Mouse (Mus musculus) intestine, embryonic 14.5 days (tissue): ENCODE measurements around the gene Dnaja4. TPM values are rescaled to one million over a fixed set of nuclear protein-coding genes. Genes with fewer than 3 reads are reported as not detected.
A peak's percentile ranks its signal among the peaks of the same experiment; 100 is the strongest.

ENCODE experiments used
- ATAC-seq: fragments of 200-750 bp; cut with Nextera tagmentation; replicated peaks from 2 replicates; pipeline ENCODE4 v1.8.0; 2017; ENCODE audit warnings: low read depth, moderate number of reproducible peaks, moderate TSS enrichment, moderate library complexity; ENCODE audit not compliant: low FRiP score, low TSS enrichment
- DNase-seq: peaks from one replicate; pipeline ENCODE4 v3.0.0-alpha.2; 2018; ENCODE audit warnings: low spot score
- H3K27ac ChIP-seq: fragments of 300-500 bp; sonication (generic); 2 replicates; pipeline ENCODE4 v1.5.1; 2014; ENCODE audit warnings: low read depth, mild to moderate bottlenecking, control low read depth
- H3K27me3 ChIP-seq: fragments of 300-500 bp; sonication (generic); replicated peaks from 2 replicates; pipeline ENCODE4 v1.6.1; 2014; ENCODE audit warnings: low read length, control low read depth; ENCODE audit not compliant: control insufficient read depth, insufficient read depth
- H3K36me3 ChIP-seq: fragments of 300-500 bp; sonication (generic); 2 replicates; pipeline ENCODE4 v1.6.1; 2014; ENCODE audit warnings: low read length, control low read depth; ENCODE audit not compliant: control insufficient read depth, insufficient read depth
- H3K4me1 ChIP-seq: fragments of 300-500 bp; sonication (generic); replicated peaks from 2 replicates; pipeline ENCODE4 v1.6.1; 2014; ENCODE audit warnings: low read length, control low read depth, mixed read lengths; ENCODE audit not compliant: control insufficient read depth, insufficient read depth
- H3K4me2 ChIP-seq: fragments of 300-500 bp; sonication (generic); 2 replicates; pipeline ENCODE4 v1.6.1; 2014; ENCODE audit warnings: low read length
- H3K4me3 ChIP-seq: fragments of 300-500 bp; sonication (generic); 2 replicates; pipeline ENCODE4 v1.5.1; 2014; ENCODE audit warnings: low read depth, low read length, control low read depth, mixed read lengths
- H3K9ac ChIP-seq: fragments of 300-500 bp; sonication (generic); 2 replicates; pipeline ENCODE4 v1.6.1; 2014; ENCODE audit warnings: mild to moderate bottlenecking, low read length
- H3K9me3 ChIP-seq: fragments of 300-500 bp; sonication (generic); 2 replicates; pipeline ENCODE4 v1.6.1; 2016; ENCODE audit warnings: low read length, control low read depth; ENCODE audit not compliant: control insufficient read depth
- WGBS: fragments of 180-500 bp; shearing (Covaris S2); extraction: QIAGEN DNeasy Blood & Tissue Kit; methylation state at CpG from one replicate; pipeline ENCODE4 v1.1.7; 2014; 5-methylcytosine and 5-hydroxymethylcytosine counted together
- polyA plus RNA-seq: library from polyadenylated mRNA; unstranded; fragments of >200 nt; fragmentation: Nextera tagmentation; extraction: Ambion mirVana; gene quantifications from 2 replicates; pipeline ENCODE4 v1.2.1, GENCODE M21; 2014

The Dnaja4 gene
- polyA plus RNA-seq, 1 experiment from 2014 or later, result 5.0 TPM

DNA sequence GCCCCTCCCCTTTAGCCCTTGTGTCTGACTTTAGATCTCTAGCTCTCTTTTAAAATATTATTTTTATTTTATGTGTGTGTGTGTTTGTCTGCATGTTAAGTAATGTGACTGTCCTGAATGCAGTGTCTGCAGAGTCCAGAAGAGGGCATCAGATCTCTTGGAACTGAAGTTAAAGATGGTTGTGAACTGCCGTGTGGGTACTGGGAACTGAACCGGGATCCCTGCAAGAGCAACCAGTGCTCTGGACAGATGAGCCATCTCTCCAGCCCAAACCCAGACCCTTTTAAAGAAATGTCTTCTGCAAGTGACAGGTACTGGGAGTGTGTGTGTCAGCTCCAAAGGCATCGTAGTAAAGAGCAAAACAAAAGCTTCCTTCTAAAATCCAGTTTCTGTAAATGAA is 32.6 kb upstream of the Dnaja4 start:
- ATAC-seq (no peak), DNase-seq (no peak)
- no peaks in the 10 kb centered on the region for H3K36me3 ChIP-seq
- H3K4me2 ChIP-seq, result no peak overlapping the region
- H3K27me3 ChIP-seq, result no peaks in the 10 kb centered on the region
- no peaks in the 10 kb centered on the region; the same call in 1 of the 2 replicates for H3K4me1 ChIP-seq
- no peak overlapping the region for H3K27ac ChIP-seq
- 95% methylated on average over 3 of the region's 3 CpGs for WGBS
- no peak overlapping the region for H3K4me3 ChIP-seq
- H3K9me3 ChIP-seq, result no peaks in the 10 kb centered on the region
- H3K9ac ChIP-seq, result no peak overlapping the region

DNA sequence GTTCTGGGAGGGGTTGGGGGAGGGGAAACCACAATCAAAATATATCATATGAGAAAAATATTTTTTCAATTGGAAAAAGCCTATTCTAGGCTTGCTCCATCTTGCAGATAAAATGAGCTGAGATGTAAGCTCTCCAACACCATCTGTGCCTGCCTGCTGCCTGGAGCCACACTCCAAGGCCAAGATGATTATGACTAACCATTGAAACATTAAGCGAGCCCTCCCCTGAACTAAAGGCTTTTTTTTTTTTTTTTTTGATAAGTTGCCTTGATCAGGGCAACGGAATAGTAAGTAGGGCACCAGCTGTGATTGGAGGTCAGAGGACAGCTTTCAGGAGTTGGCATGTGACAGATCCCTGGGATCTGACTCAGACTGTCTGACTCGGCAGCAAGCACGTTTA is 30.2 kb upstream of the Dnaja4 start:
- 79% methylated on average over 4 of the region's 4 CpGs for WGBS
- no peaks in the 10 kb centered on the region for H3K9me3 ChIP-seq
- H3K27me3 ChIP-seq, result no peaks in the 10 kb centered on the region
- H3K4me2 ChIP-seq, result no peak overlapping the region
- no peaks in the 10 kb centered on the region for H3K36me3 ChIP-seq
- H3K9ac ChIP-seq, result no peak overlapping the region
- ATAC-seq (no peak), DNase-seq (no peak)
- H3K27ac ChIP-seq, result no peak overlapping the region
- no peak overlapping the region for H3K4me3 ChIP-seq
- no peaks in the 10 kb centered on the region for H3K4me1 ChIP-seq

DNA sequence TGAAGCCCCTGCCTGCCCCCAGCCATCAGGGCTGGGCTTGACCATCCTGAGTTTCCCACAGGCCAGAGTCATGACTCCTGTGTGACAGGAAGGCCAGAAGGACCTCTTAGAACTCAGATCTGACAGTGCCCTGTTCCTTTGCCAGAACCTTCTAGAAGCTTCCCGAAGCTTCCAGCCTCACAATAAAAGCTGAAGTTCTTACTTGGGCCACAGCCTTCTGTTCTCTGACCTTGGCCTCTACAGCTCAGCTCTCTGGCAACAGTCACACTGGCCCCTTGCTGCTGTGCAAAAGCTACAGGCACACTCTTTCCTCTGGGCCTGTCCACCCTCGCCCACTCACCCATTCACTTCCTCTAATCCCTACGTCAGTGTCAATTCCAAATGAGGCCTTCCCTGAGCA is 26.7 kb upstream of the Dnaja4 start:
- ATAC-seq (no peak), DNase-seq (no peak)
- H3K9me3 ChIP-seq, result no peaks in the 10 kb centered on the region
- no peak overlapping the region for H3K4me2 ChIP-seq
- no peak overlapping the region for H3K4me3 ChIP-seq
- no peaks in the 10 kb centered on the region for H3K4me1 ChIP-seq
- no peak overlapping the region for H3K27ac ChIP-seq
- no peaks in the 10 kb centered on the region for H3K27me3 ChIP-seq
- H3K9ac ChIP-seq, result no peak overlapping the region
- H3K36me3 ChIP-seq, result no peaks in the 10 kb centered on the region
- 82% methylated on average over 3 of the region's 3 CpGs for WGBS

DNA sequence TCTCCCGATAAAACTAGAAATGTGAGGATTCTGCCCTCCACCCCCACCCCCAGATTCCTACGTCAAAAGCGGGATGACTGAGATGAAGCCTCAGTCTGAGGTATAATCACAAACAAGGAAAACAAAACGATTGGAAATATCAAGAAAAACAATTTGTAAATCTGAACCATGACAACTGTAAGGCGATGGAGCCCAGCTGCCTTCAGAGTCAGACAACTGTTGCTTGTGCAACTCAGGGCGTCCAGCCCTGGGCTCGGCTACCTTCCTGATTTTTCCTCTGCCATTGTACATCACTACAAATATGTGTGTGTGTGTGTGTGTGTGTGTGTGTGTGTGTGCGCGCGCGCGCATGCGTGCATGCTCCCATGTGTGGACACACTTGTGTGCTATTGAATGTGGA is 24.8 kb upstream of the Dnaja4 start:
- Histone ChIP-seq H3K9ac (no peak overlapping the region), H3K9me3 (no peaks in the 10 kb centered on the region), H3K27ac (no peak overlapping the region), H3K4me3 (no peak overlapping the region), H3K4me1 (no peaks in the 10 kb centered on the region), H3K4me2 (no peak overlapping the region), H3K27me3 (no peaks in the 10 kb centered on the region), H3K36me3 (no peaks in the 10 kb centered on the region)
- DNase-seq, result no peak
- 80% methylated on average over 13 of the region's 13 CpGs for WGBS
- ATAC-seq, result no peak

DNA sequence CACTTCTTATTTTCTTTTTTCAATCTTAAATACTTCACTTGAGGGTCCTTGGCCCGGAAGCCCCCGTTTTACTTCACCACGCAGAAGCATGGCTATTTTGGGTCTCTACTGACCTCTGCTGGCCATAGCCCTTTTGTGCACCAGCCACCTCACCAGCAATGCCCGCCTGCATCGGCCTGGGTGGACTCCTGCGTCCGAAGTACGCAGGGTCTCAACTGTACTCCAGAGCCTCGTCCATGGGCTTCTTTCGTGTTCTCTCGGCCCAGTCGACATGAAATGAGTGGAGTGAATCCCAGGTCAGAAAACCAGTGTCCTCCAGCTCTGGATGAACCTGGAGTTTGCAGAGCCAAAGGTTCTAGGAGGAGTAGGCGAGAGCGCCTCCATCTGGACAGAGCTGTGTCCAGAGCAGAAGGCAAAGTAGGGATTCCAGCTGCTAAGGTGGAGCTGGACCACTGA is 22.1 kb upstream of the Dnaja4 start:
- Histone ChIP-seq H3K9ac (peak overlapping the region; percentile 18; the same call in 1 of the 2 replicates), H3K27ac (no peak overlapping the region), H3K27me3 (no peaks in the 10 kb centered on the region), H3K4me1 (no peaks in the 10 kb centered on the region), H3K4me3 (peak overlapping the region; percentile 31), H3K4me2 (peak overlapping the region; percentile 67), H3K36me3 (no peaks in the 10 kb centered on the region), H3K9me3 (no peaks in the 10 kb centered on the region)
- ATAC-seq (peak; percentile 73), DNase-seq (peak; percentile 92)
- WGBS, result 2% methylated on average over 14 of the region's 14 CpGs

DNA sequence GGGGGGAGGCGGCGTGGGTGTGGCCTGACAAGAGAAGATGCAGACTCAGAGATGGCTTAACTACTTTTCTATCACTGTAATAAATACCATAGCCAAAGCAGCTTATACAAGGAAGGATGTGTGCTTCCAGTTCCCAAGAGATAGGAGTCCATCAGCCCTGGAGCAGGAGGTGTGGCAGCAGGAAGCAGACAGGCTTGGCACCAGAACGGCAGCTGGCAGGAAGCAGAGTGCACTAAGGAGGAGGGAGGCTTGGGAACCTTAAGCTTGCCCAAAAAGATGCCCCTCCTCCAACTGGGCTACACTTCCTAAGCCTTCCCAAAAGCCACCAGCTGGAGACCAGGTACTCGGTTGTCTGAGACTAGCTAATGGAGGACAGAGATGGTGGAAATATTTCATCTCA is 15.8 kb upstream of the Dnaja4 start:
- no peak for ATAC-seq
- Histone ChIP-seq H3K4me1 (no peaks in the 10 kb centered on the region), H3K9ac (no peak overlapping the region), H3K27ac (no peak overlapping the region), H3K9me3 (no peaks in the 10 kb centered on the region), H3K4me3 (no peak overlapping the region), H3K36me3 (no peaks in the 10 kb centered on the region), H3K27me3 (no peaks in the 10 kb centered on the region), H3K4me2 (no peak overlapping the region)
- no peak for DNase-seq
- 73% methylated on average over 3 of the region's 4 CpGs for WGBS

DNA sequence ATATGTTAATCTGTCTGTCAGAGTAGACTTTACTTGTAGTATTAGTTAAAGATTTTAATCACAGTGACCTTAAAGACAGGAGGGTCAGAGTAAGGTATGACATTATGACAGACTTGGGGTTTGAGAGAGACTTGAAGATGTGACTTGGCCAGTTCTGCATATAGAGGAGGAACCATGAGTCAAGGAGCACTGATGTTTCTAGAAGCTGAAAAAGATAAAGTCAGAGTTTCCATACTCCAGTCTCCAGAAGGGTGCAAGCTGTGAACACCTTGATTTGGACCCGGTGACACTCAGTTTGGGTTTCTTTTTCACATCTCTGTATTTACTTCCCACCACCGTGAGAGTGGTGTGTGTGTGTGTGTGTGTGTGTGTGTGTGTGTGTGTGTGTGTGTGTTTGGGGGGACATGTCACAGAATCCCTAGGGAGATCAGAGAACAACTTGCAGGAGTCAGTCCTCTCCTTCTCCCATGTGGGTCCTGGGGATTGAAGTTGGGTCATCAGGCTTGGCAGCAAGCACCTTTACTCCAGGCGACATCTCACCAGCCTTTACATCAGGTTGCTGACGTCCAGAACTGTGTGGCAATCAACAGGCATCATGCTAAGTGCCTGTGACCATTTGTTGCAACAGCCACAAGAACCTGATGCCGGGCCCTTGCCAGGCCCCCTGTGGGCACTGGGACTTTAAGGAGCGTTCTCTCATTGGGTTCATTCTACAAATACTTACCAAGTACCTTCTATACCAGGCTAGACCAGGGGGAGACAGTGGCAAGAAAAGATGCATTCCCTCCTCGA is 14.7 kb upstream of the Dnaja4 start:
- Histone ChIP-seq H3K27me3 (no peaks in the 10 kb centered on the region), H3K27ac (no peak overlapping the region), H3K4me3 (no peak overlapping the region), H3K4me2 (no peak overlapping the region), H3K9ac (no peak overlapping the region), H3K9me3 (no peaks in the 10 kb centered on the region), H3K4me1 (no peaks in the 10 kb centered on the region), H3K36me3 (no peaks in the 10 kb centered on the region)
- no peak for DNase-seq
- WGBS, result 73% methylated on average over 7 of the region's 7 CpGs
- no peak for ATAC-seq

DNA sequence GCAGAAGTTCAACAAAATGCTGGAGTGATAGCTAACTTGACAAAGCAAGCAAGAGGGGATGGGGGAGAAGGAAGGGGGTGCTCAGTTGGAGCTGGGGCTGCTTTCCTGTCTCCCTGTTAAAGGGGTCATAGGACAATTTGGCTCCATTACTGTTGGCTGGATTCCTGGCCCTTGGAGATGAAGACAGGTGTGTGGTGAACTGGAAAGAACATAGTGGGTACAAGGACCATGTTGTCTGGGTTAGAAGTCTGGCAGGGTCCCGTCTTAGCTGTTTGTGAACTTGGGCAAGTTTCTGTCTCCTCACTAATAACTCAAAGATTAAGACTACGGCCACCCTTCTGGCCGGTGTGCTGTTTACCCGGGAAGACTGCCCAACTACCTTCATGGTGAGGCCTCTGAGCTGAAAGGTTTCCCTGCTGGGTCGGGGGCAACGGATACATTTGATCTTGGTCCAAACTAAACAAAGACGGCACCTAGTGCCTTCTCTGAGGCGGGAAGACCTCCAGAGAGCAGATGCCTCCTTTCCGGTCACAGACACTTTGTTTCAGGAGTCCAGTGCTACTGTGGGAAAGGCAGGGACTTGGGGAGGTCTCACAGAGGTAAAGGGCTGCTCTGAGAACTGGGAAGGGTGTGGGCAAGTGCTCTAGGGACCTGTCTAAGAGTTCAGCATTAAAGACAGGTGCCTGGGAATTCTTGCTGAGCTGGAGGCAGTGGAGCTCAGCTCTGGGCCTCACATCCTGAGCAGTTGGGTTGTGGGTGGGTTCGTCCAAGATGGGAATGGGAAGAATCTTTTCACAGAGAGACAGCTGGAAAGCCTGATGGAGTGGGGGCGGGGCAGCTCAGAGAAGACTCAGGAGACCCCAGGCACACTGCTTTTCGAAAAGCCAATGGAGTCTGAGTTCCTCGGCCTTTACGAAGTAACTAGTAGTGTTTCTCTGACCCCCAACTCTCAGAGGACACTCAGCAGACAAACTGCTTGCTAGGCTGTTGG is 11.1 kb upstream of the Dnaja4 start:
- ATAC-seq (no peak), DNase-seq (no peak)
- 62% methylated on average over 14 of the region's 14 CpGs for WGBS
- Histone ChIP-seq H3K4me3 (no peak overlapping the region), H3K9ac (no peak overlapping the region), H3K36me3 (no peaks in the 10 kb centered on the region), H3K9me3 (no peaks in the 10 kb centered on the region), H3K27me3 (no peaks in the 10 kb centered on the region), H3K27ac (no peak overlapping the region), H3K4me2 (no peak overlapping the region), H3K4me1 (no peaks in the 10 kb centered on the region)
